Mouse (Mus musculus) gastrocnemius, postnatal 36 days (tissue): ENCODE measurements at regions not wholly inside any gene's neighbourhood (a gene's known extent, or its start where the extent isn't known, plus 50 kb on each side); places are given as distances from the start of the nearest gene placed in this dataset.
A peak's percentile ranks its signal among the peaks of the same experiment; 100 is the strongest.

Source experiments
- DNase-seq, 2 experiments: peaks; one replicate each; pipeline ENCODE4 v3.0.0; 2022
- intact Hi-C: fragments of 180-260 bp; cut with DNase I; formaldehyde crosslinking; loops from one replicate; pipeline ENCODE4 v1.15.1; 2025

DNA sequence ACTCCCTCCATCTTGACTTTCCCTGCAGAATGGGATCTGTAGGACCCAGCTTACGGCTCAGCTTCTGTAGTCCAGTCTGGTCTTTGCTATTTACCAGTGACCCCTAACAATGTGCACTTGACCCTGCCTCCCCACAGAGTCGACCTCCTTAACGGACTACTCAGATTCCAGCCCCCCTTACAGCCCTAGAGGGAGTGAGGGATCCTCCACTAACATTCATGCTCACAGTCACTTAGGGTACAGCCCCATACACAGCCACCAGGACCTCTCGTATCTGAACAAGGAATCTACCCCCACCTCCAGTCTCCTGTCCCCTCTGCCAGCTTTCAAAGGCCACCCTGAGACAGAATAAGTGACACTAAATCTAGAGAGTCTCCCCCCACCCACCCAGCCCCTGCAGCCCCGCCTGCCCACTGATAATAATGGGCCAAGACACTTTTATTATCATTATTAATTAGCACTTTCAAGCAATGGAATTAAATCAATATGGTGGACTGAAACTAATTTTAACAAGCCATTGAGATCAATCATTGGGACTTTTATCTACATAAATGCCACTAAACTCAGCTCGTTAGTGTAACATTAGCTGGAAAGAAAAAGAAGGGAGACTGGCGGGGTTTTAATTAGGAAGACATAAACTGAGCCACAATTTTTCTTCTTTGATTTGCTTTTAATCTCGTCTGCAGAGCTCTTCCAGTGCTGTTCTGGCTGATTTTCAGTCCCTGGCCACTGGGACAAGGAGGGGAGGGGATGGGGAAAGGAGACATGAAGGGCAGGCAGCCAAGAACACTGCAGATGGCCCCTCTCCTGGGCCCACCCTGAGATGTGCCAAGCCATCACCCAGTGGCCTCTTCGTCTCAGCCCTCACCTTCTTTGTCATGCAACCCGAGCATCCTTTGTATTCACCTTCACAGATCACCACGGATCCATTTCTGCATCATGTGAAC lies 258.4 kb upstream of the Zfp703 start:
- intact Hi-C loops = no loop called here

DNA sequence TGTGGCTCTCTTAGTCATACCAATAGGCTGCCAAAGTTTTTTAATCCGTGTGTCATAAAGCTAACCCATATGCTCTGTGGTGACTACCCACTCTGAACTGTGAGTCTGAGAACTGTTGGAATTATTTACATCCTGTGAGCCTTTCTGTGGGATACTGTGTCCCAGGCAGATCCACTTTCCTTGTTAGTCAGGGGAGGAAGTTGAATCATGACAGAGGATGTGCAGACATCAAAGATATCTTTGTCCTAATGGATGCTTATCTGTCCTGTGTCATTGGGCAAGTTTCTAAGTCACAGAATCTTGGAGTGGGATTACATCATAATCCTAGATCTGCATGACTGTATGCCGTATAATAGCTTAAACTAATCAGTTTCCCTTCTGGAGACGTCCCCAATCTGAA lies 254.4 kb upstream of the Zfp703 start:
- DNase-seq = no peak
- intact Hi-C loops = no loop called here

More for the DNA sequence above, 258.4 kb upstream of the Zfp703 start:
- DNase-seq = no peak

DNA sequence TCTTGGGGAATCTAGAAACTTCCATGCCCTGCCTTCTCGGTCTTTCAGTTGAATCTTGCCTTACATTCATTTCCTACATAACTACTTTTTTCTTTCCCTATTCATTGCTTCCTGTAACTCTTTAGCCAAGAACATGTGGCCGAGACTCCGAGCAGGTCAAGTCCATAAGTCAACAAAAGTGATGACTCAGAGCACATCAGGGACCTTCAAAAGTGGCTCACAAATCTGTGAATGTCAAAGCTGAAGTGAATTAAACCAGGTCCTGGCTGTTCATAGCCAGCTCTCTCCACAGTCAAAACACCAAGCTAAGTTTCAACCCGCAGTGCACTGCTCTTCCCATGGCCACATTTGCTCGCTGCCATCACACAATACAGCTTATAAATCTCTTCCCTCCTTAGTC lies 252.5 kb upstream of the Zfp703 start:
- DNase-seq = no peak
- intact Hi-C loops = no loop called here

DNA sequence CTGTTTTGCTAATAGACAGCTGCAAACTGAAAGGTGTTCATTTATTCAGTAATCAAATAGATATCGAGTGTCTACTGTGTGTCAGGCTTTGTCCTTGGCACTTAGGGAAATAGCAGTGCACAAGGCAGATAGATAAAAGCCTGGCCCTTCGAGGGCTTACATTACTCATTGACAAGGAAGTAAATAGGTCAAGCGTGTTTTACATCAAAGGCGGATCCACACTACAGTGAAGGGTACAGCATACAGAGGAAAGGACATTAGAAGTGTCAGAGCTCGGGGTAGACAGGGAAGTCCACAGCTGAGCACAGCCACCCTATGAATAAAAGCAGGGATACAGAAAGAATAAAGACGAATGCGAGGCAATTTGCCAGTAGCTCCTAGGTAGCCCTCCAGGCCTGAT lies 251.6 kb upstream of the Zfp703 start:
- no peak for DNase-seq
- intact Hi-C loops = no loop called here

DNA sequence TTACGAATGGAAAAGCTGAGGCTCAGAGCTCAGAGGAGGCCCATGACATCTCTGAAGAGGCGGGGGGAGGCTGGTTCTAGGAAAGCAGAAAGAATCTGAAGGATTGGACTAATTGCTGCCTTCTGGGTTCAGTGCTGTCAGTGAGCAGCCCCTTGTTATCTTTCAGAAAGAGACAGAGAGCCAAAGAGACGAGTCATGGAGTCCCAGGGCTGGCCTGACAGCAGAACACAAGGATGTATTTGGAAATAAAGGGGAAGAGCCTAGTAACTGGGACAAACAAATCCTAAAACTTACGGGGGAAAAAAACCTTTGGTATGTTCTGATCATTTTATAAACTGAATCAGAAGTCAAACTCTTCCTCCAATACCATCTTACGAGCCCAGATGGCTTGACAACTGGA lies 247.8 kb upstream of the Zfp703 start:
- no peak for DNase-seq
- intact Hi-C loops = no loop called here

DNA sequence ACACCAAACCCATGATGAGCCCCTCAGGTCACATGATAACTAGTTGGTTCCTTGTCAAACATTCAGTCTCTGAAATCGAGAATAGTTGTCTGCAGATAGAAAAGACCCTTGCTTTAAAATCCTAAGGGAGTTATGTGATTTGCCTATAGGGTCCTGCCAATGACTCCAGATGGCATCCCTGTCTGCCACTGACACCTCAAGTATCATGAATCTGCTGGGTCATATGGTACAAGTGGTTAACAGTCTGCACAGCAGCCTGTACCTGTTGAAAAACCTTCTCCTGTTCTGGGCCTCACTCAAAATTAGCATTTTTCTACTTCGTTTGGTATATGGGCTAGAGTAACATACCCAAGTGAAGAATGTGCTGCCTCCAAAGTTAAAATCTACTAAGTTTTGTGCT lies 246.0 kb upstream of the Zfp703 start:
- intact Hi-C loops = no loop called here

DNA sequence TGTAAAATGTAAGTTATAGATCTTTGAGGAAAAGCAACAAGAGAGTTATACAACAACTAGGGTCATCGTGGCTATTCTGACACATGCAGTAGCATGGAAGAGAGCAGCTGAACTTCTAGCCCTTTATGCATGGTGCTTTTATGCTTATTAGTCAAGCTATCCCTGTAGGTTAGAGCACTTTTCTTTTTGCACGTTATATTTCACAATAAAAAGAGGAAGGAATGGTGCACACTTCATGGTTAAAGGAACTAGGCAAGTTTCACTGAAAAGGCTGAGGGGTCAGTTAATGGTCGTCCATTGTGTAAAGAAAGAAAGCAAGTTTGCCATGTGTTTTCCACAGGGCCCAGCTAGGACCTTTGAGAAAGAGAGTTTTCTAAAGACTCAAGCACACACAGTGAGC lies 232.7 kb upstream of the Zfp703 start:
- intact Hi-C loops = no loop called here
- no peak for DNase-seq

More for the DNA sequence above, 246.0 kb upstream of the Zfp703 start:
- DNase-seq = no peak

DNA sequence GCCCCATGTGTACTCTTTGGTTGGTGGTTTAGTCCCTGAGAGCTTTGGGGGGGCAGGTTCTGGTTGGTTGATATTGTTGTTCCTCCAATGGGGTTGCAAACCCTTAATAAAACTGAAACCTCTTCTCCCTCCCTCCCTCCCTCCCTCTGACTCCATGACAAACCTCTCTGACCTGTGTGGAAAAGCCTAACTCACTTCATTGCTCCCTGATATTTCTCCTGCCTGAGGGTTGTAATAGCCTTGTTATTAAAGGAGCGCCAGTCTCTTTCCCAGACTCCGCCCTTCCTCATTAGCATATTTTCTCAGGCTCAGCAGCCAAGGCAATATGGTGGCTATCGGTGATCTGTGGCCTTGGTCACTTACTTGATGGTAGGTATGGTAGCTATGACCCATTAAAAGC lies 230.3 kb upstream of the Zfp703 start:
- intact Hi-C loops = no loop called here
- no peak for DNase-seq

DNA sequence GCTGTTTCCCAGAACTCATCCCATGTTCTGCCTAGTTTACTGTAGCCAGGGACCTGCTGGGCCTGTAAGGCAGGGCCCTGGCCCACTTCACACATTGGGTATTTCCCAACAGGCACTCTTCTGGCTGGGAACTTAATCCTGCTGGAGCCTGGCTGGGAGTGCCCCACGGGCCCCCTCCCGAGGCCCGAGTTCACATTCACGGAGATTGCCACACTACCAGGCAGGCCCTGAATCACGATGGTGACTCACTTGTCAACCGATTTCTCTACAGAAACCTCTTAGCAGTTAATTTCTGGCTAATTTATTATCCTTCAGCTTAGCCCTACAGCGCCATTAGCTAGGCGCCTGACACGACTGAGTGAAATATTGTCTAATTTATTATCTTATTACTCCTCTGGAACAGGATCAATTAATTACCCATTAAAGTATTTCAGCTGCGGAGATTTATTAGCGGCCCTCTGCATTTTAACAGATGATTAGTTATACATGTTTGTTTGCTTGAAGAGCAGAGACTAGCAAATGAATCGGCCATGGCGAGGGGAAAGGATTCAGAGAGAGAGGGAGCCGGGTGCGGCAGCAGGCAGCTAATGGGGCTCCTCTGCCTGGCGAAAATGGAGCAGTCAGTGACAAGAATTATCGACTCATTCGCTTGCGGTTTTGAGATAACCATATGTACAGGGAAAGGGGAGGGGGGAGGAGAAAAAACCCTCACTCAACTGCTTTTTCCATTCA lies 229.7 kb upstream of the Zfp703 start:
- peak; percentile 45 to 58 for DNase-seq
- intact Hi-C loops = no loop called here

DNA sequence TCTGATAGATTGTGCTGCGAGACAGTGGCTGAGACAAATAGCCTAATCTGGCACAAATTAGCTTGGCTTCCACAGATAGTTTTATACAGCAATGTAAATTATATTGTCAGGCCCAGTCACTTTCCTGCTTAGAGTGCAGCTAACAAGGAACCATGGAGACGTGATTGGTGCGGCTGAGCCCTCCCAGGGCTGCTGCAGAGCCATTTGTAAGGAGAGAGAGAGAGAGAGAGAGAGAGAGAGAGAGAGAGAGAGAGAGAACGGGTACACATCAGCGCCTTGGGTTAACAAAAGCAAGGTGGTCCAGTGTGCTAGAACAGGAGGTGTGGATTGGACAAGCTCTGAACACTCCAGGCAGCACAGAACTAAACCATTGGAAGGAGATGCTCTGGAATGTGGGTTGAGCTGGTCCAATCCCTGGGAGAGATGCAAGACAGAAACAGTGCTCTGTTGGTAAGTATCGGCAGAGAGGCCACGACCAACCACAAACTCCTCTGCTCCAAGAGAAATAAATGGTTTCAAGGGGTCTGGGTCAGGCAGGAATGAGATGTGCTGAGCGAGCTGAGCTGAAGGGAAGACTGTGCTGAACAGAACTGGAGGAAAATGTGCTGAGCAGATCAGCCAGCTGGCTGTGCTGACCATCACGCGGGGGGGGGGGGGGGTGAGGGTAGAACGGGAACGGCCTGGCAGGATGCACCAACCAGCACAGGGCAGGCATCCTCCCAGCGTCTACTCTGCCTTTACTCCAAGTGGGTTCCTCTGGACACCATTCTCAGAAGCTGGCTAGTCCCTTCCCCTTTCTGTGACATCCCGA lies 228.8 kb upstream of the Zfp703 start:
- intact Hi-C loops = no loop called here
- peak in 1 of 2 experiments; percentile 13 for DNase-seq

DNA sequence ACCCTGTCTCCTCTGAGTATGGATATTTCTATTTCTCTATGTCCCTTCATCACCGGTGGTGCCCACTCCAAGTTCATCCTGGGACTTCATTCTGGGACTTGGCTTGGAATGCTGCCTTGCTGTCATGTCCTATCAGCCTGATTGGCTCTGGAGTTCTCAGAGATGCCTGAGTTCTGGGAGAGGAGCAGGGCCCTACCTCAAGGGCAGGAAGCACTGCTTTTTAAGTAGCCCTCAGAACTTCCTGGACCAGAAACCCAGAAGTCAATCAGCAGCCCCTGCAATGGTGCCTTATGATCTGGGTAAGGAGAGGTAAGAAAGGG lies 228.2 kb upstream of the Zfp703 start:
- intact Hi-C loops = no loop called here
- DNase-seq = no peak

DNA sequence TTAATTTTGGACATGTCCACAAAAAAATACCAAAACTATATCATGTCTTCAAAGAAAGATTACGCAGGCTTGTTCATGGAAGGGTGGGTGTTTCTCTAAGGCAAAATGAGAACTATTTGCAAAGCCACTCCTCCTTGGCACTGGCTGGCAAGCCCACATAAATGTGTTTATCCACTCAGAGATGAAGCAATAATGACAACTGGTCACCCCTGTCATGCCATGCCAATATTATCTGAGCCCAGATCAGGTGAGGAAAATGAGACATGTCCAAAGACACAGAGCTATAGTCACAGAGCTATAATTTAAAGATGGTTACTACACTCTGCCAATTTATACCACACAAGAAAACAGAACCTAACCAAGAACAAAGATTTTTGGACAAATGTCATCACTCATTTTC lies 227.0 kb upstream of the Zfp703 start:
- no peak for DNase-seq
- intact Hi-C loops = no loop called here

DNA sequence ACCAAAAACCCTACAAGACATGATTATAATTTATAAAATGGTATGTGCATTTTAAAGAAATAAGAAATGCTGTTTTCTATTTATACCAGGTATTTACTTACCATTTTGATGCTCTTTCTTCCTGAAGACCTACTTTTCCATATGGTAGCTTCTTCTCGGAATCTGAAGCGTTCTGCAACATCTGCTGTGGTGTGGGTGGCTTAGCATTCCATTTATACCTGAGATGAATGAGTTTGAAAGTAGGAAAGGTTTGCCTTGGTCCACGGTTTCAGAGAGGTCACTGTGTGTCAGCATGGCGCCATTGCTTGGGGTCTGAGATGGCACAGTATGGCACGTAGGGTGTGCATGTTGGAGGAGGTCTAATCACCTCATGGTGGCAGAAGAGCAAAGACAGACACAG lies 225.5 kb upstream of the Zfp703 start:
- intact Hi-C loops = no loop called here
- no peak for DNase-seq

DNA sequence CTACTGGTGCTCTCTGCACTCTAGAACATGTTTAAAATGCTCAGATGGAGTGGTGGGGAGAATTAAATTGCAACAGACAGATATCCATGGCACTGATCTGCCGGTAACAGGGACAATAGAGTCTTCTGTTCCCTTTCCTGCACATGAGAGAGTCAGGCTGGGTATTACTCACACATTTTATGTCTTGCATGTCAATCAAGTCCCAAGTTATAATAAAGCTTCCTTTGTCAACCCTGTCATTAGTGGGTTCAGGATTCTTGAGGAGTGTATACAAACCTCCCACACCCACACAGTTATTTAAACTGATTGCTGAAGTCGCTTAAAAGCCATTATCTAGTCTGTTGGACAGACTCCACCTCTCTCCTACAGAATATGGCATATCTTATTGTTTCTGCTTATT lies 220.7 kb upstream of the Zfp703 start:
- intact Hi-C loops = no loop called here
- no peak for DNase-seq

DNA sequence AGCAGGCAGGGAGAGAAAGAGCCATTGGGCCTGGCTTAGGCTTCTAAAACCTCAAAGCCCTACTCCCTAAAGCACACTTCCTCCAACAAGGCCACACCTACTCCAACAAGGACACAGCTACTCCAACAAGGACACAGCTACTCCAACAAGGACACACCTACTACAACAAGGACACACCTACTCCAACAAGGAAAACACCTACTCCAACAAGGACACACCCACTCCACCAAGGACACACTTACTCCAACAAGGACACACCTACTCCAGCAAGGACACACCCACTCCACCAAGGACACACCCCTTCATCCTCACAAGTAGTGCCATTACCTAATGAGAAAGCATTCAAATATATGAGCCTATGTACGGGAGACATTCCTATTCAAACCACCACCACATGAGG lies 216.4 kb upstream of the Zfp703 start:
- intact Hi-C loops = no loop called here
- no peak for DNase-seq

DNA sequence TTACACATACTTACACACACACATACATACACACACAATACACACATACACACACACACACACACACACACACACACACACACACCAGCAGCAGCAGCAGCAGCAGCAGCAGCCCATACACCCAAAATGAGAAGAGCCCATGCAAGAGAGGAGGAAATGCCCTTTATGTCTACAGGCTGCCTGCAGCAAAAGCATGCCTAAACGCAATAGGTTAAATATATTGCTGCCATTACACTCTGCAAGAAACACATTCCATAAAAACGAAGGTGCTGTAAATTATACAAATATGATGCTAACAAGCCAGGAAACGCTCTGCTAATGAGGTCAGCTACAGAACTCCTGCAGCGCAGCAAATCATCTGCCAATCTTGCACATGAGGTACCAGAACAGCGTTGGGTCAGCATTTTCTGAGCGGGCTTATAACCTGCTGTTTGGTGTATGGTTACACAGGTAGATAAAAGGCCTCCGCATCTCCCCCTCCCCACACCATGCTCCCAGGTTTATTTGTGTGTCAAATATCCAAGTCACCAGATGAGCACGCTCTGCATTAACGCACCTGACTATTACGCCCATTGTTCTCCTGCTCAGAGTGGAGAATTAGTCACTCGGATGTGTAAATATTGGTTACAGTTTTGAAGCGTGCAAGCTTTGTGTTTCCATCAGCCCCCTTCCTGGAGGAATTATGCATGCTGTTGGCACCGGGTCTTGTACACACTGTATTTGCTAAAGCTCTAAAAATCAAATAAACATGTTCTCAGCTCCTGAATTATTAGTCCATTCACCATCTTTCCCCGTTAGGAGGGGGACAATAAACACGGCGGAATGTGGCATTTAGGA lies 214.0 kb upstream of the Zfp703 start:
- DNase-seq = no peak
- intact Hi-C loops = no loop called here

DNA sequence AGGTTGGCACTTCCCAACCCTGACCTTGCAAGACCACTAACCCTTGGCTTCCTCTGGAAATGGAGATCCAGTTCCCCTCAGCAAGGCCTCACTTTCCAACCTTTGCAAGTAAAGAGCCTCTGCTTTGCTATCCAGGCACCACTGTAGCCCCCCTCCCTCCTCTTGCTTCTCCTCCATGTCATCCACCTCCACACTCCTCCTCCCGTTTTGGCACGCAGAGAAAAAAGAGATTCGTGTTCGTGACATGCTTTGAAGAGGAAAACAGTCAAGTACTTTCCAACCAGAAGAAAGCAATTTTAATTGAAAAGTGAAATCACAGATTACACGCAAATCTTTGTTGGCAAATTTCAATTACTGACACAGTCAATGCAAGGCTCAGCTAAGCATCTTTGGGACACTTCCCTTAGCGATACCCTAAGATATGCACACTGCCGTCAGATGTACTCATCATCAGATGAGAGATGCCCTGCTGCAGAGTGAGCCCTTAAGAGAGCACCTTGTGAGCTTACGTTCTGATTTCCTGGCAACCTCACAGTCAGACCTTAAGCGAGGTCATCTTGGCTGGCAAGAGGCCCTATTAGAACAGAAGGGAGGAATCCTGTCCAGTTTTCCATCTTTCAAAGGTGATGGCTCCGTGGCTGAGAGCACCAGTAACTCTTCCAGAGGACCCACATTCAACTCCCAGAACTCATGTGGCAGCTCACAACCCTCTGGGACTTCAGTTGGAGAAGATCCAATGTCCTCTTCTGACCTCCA lies 208.5 kb upstream of the Zfp703 start:
- no peak for DNase-seq
- intact Hi-C loops = no loop called here

DNA sequence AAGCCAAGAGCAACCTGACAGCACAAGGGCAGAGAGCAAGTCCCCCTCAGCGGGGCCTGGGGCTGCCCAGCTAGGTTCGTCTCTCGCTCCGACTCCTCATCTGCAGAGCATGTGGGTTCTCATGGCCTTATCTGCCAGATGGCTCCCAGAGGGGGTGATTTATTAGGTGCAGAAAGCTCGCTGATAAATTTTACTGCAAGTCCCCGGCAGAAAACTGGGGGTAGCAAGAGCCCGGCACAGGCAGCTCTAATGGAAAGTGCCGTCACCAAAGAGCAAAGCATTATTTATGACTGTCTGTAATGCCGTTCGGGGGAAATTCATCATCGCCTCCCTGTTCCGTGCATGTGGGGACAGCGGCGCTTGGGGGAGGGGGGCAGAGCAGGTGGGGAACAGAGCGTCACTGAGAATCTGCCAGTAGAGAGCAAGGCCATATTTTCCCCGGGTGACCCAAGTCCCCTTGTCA lies 206.7 kb upstream of the Zfp703 start:
- intact Hi-C loops = no loop called here
- peak in 1 of 2 experiments; percentile 38 for DNase-seq

DNA sequence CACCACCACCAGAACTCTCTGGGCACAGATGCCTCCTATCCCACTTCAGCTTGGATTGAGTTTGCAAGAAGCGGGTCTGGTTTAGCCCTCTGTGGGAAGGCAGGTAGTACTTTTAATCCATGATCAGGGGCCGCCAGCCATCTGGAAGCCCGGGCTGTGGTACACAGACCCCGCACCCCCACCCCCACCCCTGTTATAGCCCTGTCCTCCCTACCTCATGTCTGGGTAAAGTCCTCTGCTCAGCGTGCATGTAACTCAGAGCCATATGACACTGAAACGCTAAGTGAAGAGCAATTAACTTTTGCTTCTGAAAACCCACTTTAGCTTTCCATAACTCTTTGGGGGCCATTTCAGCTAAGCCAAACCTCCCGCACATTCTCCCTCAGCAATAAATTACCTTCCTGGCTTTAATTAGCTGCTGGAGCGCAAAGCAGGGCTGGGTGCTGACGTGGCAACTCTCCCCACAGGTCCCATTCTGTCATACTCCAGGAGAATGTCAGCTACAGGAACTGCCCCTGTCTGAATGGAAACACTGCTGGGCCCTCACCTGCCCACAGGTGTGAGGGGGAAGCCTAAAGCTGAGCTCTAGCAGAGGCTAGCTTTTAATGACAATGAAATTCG lies 198.1 kb upstream of the Zfp703 start:
- intact Hi-C loops = no loop called here
- no peak for DNase-seq
